Mouse (Mus musculus) E14TG2a.4 (cell line): ENCODE data around the gene Cryl1.

ENCODE experiments used
- H3K27me3 ChIP-seq: 2 replicates; pipeline ENCODE4 v1.6.1; 2014; ENCODE audit warnings: low read length, control low read depth; ENCODE audit not compliant: insufficient read depth
- H3K36me3 ChIP-seq: 2 replicates; pipeline ENCODE4 v1.6.1; 2014; ENCODE audit warnings: low read length, control low read depth; ENCODE audit not compliant: insufficient read depth
- H3K4me1 ChIP-seq: replicated peaks from 2 replicates; pipeline ENCODE4 v1.6.1; 2014; ENCODE audit warnings: low read depth, low read length, control low read depth
- H3K4me3 ChIP-seq: replicated peaks from 2 replicates; pipeline ENCODE4 v1.5.1; 2014; ENCODE audit warnings: mild to moderate bottlenecking, low read length
- H3K9me3 ChIP-seq: 2 replicates; pipeline ENCODE4 v1.6.1; 2014; ENCODE audit warnings: low read length, control low read depth
- CTCF ChIP-seq: conservative IDR thresholded peaks from 2 replicates; pipeline ENCODE4 v1.5.1; 2014; ENCODE audit warnings: low read length
- NANOG ChIP-seq: IDR thresholded peaks from 2 replicates; pipeline ENCODE4 v1.6.1; 2014; ENCODE audit warnings: borderline replicate concordance, low read length, mixed read lengths
- POU5F1 ChIP-seq: IDR thresholded peaks from 2 replicates; pipeline ENCODE4 v1.6.1; 2014; ENCODE audit warnings: low read length, borderline replicate concordance

Gene Cryl1

GRCm38 (mm10) chr14:57407039-57407987 is 9.0 kb upstream of the Cryl1 start:
- Histone ChIP-seq H3K9me3 (no peaks in the 10 kb centered on the region), H3K4me3 (peak overlapping the region; percentile 41; the same call in 1 of the 2 replicates), H3K4me1 (peaks cover 12% of the 10 kb centered on the region), H3K27me3 (no peaks in the 10 kb centered on the region), H3K36me3 (no peaks in the 10 kb centered on the region)
- peak; percentile 48 for TF ChIP-seq CTCF
- TF ChIP-seq POU5F1, result no peak

DNA sequence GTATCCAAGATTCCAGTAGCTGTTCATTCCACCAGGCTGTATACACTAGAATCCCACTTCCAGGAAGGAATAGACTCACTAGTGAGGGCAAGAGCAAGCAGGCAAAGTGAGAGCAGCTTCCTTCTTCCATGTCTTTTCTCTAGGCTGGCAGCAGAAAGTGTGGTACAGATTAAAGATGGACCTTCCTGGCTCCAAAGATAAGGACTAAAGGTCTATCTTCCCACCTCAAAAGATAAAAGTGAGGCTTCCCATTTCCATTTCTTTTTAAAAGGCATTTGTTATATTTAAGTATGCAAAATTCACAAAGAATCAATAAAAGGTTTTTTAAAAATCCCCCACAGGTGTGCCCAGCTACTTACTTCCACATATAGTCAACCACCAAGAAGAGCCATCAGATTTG is 4.5 kb upstream of the Cryl1 start:
- H3K4me1 ChIP-seq, result peaks cover 24% of the 10 kb centered on the region
- peaks cover 12% of the 10 kb centered on the region for H3K27me3 ChIP-seq
- H3K9me3 ChIP-seq, result no peaks in the 10 kb centered on the region
- TF ChIP-seq CTCF, result no peak
- no peak for TF ChIP-seq NANOG
- no peak for TF ChIP-seq POU5F1
- H3K36me3 ChIP-seq, result no peaks in the 10 kb centered on the region
- H3K4me3 ChIP-seq, result no peak overlapping the region

DNA sequence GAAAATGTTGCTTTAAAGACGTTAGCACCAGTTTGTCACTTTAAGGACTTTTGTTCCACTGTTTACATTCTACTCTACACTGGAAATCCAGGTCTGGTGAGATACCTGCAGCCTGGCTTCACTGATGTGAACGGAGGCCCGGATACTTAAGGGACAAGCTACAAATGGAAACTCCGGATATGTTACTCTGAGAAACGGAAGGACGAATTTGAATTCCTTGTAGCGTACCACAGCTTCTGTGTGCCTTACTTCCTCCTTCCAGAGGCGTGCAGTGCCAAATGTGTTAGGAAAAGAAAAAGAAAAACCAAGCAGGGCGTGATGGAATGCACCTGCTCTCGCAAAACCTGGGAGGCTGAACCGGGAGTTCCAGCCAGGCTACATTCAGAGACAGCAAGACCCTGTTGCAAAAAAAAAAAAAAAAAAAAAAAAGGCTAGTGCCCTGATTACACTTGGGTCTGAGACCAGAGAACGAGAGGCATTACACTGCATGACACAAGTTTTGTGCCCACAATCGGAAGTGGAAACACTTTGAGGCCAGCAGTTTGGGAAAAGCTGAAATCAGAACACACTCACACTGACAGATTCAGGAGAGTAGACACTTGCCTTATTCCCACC is 591 bp upstream of the Cryl1 start:
- Histone ChIP-seq H3K4me1 (peaks cover 15% of the 10 kb centered on the region), H3K4me3 (peak overlapping the region; percentile 83), H3K27me3 (peaks cover 24% of the 10 kb centered on the region), H3K36me3 (no peaks in the 10 kb centered on the region), H3K9me3 (no peaks in the 10 kb centered on the region)
- TF ChIP-seq CTCF, result no peak
- TF ChIP-seq POU5F1, result no peak
- no peak for TF ChIP-seq NANOG

DNA sequence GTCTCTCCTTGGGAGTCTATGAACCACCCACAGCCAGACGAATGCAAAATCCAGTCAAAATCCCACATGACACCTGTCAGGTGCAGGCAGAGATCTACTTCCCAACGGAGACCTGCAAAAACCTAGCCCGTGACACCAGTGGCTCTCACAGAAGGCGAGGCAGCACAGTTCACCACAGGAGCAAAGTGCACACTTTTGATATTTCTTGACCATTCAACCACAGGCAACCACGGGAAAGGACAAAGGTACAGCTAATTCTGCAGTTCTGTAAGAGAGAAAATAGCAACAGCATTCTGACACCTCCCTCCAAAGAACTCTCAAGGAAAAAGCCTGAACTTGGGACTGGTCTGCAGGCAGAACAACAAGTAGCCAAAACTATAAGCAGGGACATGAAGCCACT is 1.1 kb downstream of the Cryl1 start:
- H3K27me3 ChIP-seq, result peaks cover 24% of the 10 kb centered on the region
- no peak overlapping the region for H3K4me3 ChIP-seq
- H3K9me3 ChIP-seq, result no peaks in the 10 kb centered on the region
- H3K4me1 ChIP-seq, result peaks cover 15% of the 10 kb centered on the region
- H3K36me3 ChIP-seq, result no peaks in the 10 kb centered on the region
- no peak for TF ChIP-seq CTCF
- TF ChIP-seq NANOG, result no peak
- TF ChIP-seq POU5F1, result no peak

DNA sequence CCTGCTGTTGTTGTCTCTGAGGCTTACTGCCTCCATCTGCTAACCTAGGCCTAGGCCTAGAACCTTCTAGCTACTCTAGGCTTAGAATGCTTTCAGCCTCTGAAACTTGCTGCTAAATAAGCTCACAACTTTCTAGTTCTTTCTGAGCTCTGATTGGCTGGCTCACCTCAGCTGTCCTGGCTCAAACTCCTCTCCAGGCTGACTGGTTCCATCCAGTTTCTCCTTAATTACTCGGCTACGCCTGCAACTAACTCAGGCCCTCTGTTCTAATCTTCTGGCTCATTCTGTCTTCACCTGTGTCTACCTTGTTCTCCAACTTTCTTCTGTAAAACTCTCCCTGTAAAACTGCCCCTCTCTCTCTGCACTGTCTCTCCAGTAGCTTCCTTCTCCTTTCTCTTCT is 2.9 kb downstream of the Cryl1 start:
- H3K9me3 ChIP-seq, result no peaks in the 10 kb centered on the region
- H3K36me3 ChIP-seq, result no peaks in the 10 kb centered on the region
- TF ChIP-seq NANOG (no peak), CTCF (no peak), POU5F1 (no peak)
- no peak overlapping the region for H3K4me3 ChIP-seq
- H3K4me1 ChIP-seq, result peaks cover 15% of the 10 kb centered on the region
- H3K27me3 ChIP-seq, result peaks cover 24% of the 10 kb centered on the region

DNA sequence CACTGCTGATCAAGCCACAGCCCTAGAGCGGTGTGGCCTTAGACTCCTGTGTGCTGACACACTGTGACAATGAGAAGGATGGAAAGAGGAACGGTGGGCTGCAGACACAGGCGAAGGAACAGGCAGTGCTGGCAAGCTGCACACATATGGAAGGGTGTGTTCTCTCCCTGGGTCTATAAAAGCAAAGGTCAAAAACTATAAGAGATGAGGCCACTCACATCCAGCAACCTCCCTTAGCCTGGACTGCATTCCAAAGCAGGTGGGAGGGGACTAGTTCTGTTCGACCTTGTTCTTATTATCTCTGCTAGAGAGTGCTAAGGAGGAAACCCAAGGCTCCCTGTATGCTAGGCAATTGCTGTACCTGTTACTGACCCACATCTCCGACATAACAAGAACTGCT is 6.1 kb downstream of the Cryl1 start:
- Histone ChIP-seq H3K4me3 (no peak overlapping the region), H3K36me3 (no peaks in the 10 kb centered on the region), H3K9me3 (no peaks in the 10 kb centered on the region), H3K4me1 (peaks cover under 1% of the 10 kb centered on the region), H3K27me3 (peaks cover 6% of the 10 kb centered on the region)
- TF ChIP-seq CTCF, result no peak

DNA sequence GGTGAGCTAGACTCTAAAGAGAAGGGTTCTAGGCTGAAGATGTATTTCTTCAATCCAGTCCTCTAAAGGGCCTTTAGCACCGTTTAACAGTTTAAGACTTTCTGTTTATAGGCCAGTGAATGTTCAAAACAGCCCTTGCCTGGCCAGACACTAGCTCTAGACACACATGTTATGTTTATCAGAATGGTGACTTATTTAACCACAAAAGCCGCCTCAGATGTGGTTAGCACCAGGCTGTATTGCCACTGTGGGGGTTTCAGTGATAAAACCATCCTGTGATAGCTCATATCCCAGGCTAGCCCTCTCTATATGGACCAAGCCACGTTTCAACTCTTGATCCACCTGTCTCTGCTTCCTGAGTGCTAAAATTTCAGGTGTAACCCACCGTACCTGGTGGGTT is 6.7 kb downstream of the Cryl1 start:
- peaks cover 6% of the 10 kb centered on the region for H3K4me1 ChIP-seq
- H3K27me3 ChIP-seq, result peaks cover under 1% of the 10 kb centered on the region; the same call in 1 of the 2 replicates
- TF ChIP-seq CTCF (no peak), POU5F1 (no peak), NANOG (no peak)
- no peaks in the 10 kb centered on the region for H3K36me3 ChIP-seq
- H3K9me3 ChIP-seq, result no peaks in the 10 kb centered on the region
- no peak overlapping the region for H3K4me3 ChIP-seq

GRCm38 (mm10) chr14:57386758-57387561 is 11.4 kb downstream of the Cryl1 start:
- Histone ChIP-seq H3K4me1 (peaks cover 6% of the 10 kb centered on the region), H3K36me3 (no peaks in the 10 kb centered on the region), H3K27me3 (no peaks in the 10 kb centered on the region), H3K4me3 (no peak overlapping the region; the same call in 1 of the 2 replicates), H3K9me3 (no peaks in the 10 kb centered on the region)
- TF ChIP-seq NANOG, result no peak
- no peak for TF ChIP-seq POU5F1
